Mouse (Mus musculus) retina, embryonic 14.5 days (tissue): Measurements from ENCODE around the gene Ermap.

Experiments
- DNase-seq: peaks from one replicate; pipeline ENCODE4 v3.0.0-alpha.2; 2015; ENCODE audit warnings: low spot score

Gene Ermap

GRCm38 (mm10) chr4:119137313-119137712, 52.5 kb downstream of the Ermap start:
- DNase-seq = no peak

- no peak for DNase-seq
These were observed 56.0 kb downstream of the Ermap start for GRCm38 (mm10) chr4:119133860-119134259.

GRCm38 (mm10) chr4:119133306-119133705, 56.5 kb downstream of the Ermap start:
- no peak for DNase-seq

GRCm38 (mm10) chr4:119131189-119131910, 58.5 kb downstream of the Ermap start:
- no peak for DNase-seq

- no peak for DNase-seq
These were observed 60.7 kb downstream of the Ermap start for GRCm38 (mm10) chr4:119129096-119129495.

- no peak for DNase-seq
These were observed 61.3 kb downstream of the Ermap start for GRCm38 (mm10) chr4:119128547-119128946.

GRCm38 (mm10) chr4:119127229-119127628, 62.6 kb downstream of the Ermap start:
- DNase-seq = no peak

- DNase-seq = no peak
These were observed 64.1 kb downstream of the Ermap start for GRCm38 (mm10) chr4:119125577-119126270.
